Mouse (Mus musculus): ENCODE data around the gene Gkn3. TPM values are rescaled to one million over a fixed set of nuclear protein-coding genes. Genes with fewer than 3 reads are reported as not detected.

The Gkn3 gene
- polyA plus RNA-seq, 1 experiment from 2014 or later, result not detected

- ATAC-seq (replicated peaks; ENCODE audit: low FRiP score), result no peak
- DNase-seq (ENCODE audit: low spot score), result peak; percentile 79
- WGBS, result 16% methylated on average over 7 of the region's 7 CpGs
- H3K4me2 ChIP-seq (ENCODE audit: low read depth, low read length, severe bottlenecking), result no peak overlapping the region
- no peaks in the 10 kb centered on the region for H3K9me3 ChIP-seq (ENCODE audit: control insufficient read depth, low read length)
- H3K4me3 ChIP-seq (ENCODE audit: low read depth, low read length), result no peak overlapping the region
- no peak overlapping the region for H3K9ac ChIP-seq (ENCODE audit: low read length)
- no peak overlapping the region for H3K27ac ChIP-seq (ENCODE audit: low read depth, low read length)
- no peaks in the 10 kb centered on the region for H3K27me3 ChIP-seq (ENCODE audit: control insufficient read depth, insufficient read depth, low read length)
- peaks cover 3% of the 10 kb centered on the region; the same call in 1 of the 2 replicates for H3K4me1 ChIP-seq (replicated peaks; ENCODE audit: control insufficient read depth, insufficient read depth, low read length)
- H3K36me3 ChIP-seq (ENCODE audit: control insufficient read depth, insufficient read depth, low read length), result no peaks in the 10 kb centered on the region
These were observed 2.5 kb downstream of the Gkn3 start for GRCm38 (mm10) chr6:87386203-87386602.

GRCm38 (mm10) chr6:87384761-87385160 is 4.0 kb downstream of the Gkn3 start:
- H3K4me2 ChIP-seq (ENCODE audit: low read depth, low read length, severe bottlenecking), result no peak overlapping the region
- H3K4me3 ChIP-seq (ENCODE audit: low read depth, low read length), result no peak overlapping the region
- no peaks in the 10 kb centered on the region for H3K9me3 ChIP-seq (ENCODE audit: control insufficient read depth, low read length)
- ATAC-seq (replicated peaks; ENCODE audit: low FRiP score) (no peak), DNase-seq (ENCODE audit: low spot score) (no peak)
- 54% methylated on average over 5 of the region's 6 CpGs for WGBS
- H3K27me3 ChIP-seq (ENCODE audit: control insufficient read depth, insufficient read depth, low read length), result no peaks in the 10 kb centered on the region
- no peaks in the 10 kb centered on the region for H3K36me3 ChIP-seq (ENCODE audit: control insufficient read depth, insufficient read depth, low read length)
- no peak overlapping the region for H3K9ac ChIP-seq (ENCODE audit: low read length)
- no peak overlapping the region for H3K27ac ChIP-seq (ENCODE audit: low read depth, low read length)
- peaks cover 3% of the 10 kb centered on the region; the same call in 1 of the 2 replicates for H3K4me1 ChIP-seq (replicated peaks; ENCODE audit: control insufficient read depth, insufficient read depth, low read length)

GRCm38 (mm10) chr6:87383926-87384691 is 4.6 kb downstream of the Gkn3 start:
- no peak for DNase-seq (ENCODE audit: low spot score)
- no peak; the same call in 1 of the 2 replicates for ATAC-seq (replicated peaks; ENCODE audit: low FRiP score)
- peak overlapping the region; percentile 28 for H3K4me3 ChIP-seq (ENCODE audit: low read depth, low read length)
- H3K9ac ChIP-seq (ENCODE audit: low read length), result peak overlapping the region; percentile 14; the same call in 1 of the 2 replicates
- no peaks in the 10 kb centered on the region for H3K36me3 ChIP-seq (ENCODE audit: control insufficient read depth, insufficient read depth, low read length)
- no peaks in the 10 kb centered on the region for H3K27me3 ChIP-seq (ENCODE audit: control insufficient read depth, insufficient read depth, low read length)
- WGBS, result 7% methylated on average over 24 of the region's 24 CpGs
- H3K9me3 ChIP-seq (ENCODE audit: control insufficient read depth, low read length), result no peaks in the 10 kb centered on the region
- H3K27ac ChIP-seq (ENCODE audit: low read depth, low read length), result no peak overlapping the region
- H3K4me1 ChIP-seq (replicated peaks; ENCODE audit: control insufficient read depth, insufficient read depth, low read length), result peaks cover 3% of the 10 kb centered on the region; the same call in 1 of the 2 replicates
- peak overlapping the region; percentile 62 for H3K4me2 ChIP-seq (ENCODE audit: low read depth, low read length, severe bottlenecking)

DNA sequence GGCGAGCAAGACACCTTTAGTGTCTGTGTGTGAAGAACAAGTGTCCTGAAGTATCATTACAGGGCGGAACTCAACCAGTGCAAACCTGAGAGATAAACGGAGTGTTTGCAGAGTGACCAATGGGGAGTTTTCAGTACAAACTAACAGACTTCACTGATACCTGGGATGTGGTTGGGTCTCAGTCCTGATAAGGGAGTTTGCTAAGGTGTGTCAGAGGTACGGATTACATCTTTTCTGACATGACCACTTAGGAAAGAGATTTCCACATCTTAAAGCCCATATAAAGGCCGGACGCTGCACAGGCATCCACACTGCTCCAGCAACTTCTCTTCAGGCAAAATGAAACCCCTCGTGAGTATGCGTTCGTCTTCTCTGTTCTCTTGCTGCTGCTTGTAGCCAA is 15.7 kb downstream of the Gkn3 start, which contains the start of gene Gkn2:
Gkn2 (plus strand) TSS at position 301 of the 400 bp plus-strand sequence.
- Histone ChIP-seq H3K4me2 (ENCODE audit: low read depth, low read length, severe bottlenecking) (no peak within 1 kb of the TSS), H3K9me3 (ENCODE audit: control insufficient read depth, low read length) (no peaks in the 10 kb centered on the region), H3K36me3 (ENCODE audit: control insufficient read depth, insufficient read depth, low read length) (no peaks in the 10 kb centered on the region), H3K9ac (ENCODE audit: low read length) (no peak within 1 kb of the TSS), H3K4me1 (replicated peaks; ENCODE audit: control insufficient read depth, insufficient read depth, low read length) (no peaks in the 10 kb centered on the region), H3K27ac (ENCODE audit: low read depth, low read length) (no peak within 1 kb of the TSS), H3K4me3 (ENCODE audit: low read depth, low read length) (no peak within 1 kb of the TSS), H3K27me3 (ENCODE audit: control insufficient read depth, insufficient read depth, low read length) (no peaks in the 10 kb centered on the region)
- 91% methylated on average over 9 of the region's 9 CpGs for WGBS
- ATAC-seq (replicated peaks; ENCODE audit: low FRiP score) (no peak), DNase-seq (ENCODE audit: low spot score) (no peak)

- Histone ChIP-seq H3K4me1 (replicated peaks; ENCODE audit: control insufficient read depth, insufficient read depth, low read length) (no peaks in the 10 kb centered on the region), H3K27ac (ENCODE audit: low read depth, low read length) (no peak overlapping the region), H3K9ac (ENCODE audit: low read length) (no peak overlapping the region), H3K4me2 (ENCODE audit: low read depth, low read length, severe bottlenecking) (no peak overlapping the region), H3K27me3 (ENCODE audit: control insufficient read depth, insufficient read depth, low read length) (no peaks in the 10 kb centered on the region), H3K4me3 (ENCODE audit: low read depth, low read length) (no peak overlapping the region), H3K36me3 (ENCODE audit: control insufficient read depth, insufficient read depth, low read length) (no peaks in the 10 kb centered on the region), H3K9me3 (ENCODE audit: control insufficient read depth, low read length) (no peaks in the 10 kb centered on the region)
- WGBS, result 91% methylated on average over 5 of the region's 5 CpGs
- ATAC-seq (replicated peaks; ENCODE audit: low FRiP score) (no peak), DNase-seq (ENCODE audit: low spot score) (no peak)
These were observed 19.5 kb downstream of the Gkn3 start for GRCm38 (mm10) chr6:87369223-87369622.

GRCm38 (mm10) chr6:87354441-87354840 is 34.3 kb downstream of the Gkn3 start:
- H3K27me3 ChIP-seq (ENCODE audit: control insufficient read depth, insufficient read depth, low read length), result no peaks in the 10 kb centered on the region
- H3K36me3 ChIP-seq (ENCODE audit: control insufficient read depth, insufficient read depth, low read length), result no peaks in the 10 kb centered on the region
- no peak overlapping the region for H3K4me2 ChIP-seq (ENCODE audit: low read depth, low read length, severe bottlenecking)
- no peak overlapping the region for H3K27ac ChIP-seq (ENCODE audit: low read depth, low read length)
- no peak overlapping the region for H3K4me3 ChIP-seq (ENCODE audit: low read depth, low read length)
- ATAC-seq (replicated peaks; ENCODE audit: low FRiP score) (no peak), DNase-seq (ENCODE audit: low spot score) (no peak)
- no peaks in the 10 kb centered on the region for H3K9me3 ChIP-seq (ENCODE audit: control insufficient read depth, low read length)
- H3K4me1 ChIP-seq (replicated peaks; ENCODE audit: control insufficient read depth, insufficient read depth, low read length), result no peaks in the 10 kb centered on the region
- no peak overlapping the region for H3K9ac ChIP-seq (ENCODE audit: low read length)
- 70% methylated on average over 5 of the region's 5 CpGs for WGBS

DNA sequence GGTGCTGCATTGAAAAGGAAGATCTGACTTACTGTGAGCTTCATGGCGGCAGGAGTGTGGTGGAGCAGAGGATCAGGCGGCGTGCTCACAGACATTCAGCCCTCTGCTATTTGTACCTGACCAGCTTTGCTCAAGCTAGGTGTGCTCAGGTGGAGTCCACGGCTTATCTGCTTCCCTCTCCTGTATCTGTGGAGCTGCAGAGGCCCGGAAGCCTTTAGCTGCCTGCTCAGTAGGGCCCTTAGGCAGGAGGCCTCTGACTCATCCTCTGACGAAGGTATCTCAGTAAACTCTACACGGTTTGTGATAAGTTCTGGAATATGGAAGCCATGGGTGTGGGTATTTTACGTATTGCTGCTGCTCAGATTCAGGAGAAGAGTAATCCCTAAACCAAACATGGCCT is 37.9 kb downstream of the Gkn3 start, which contains the start of gene Gkn1:
Gkn1 (minus strand) TSS at position 114 of the 400 bp plus-strand sequence.
- H3K4me3 ChIP-seq (ENCODE audit: low read depth, low read length), result no peak within 1 kb of the TSS
- no peaks in the 10 kb centered on the region for H3K36me3 ChIP-seq (ENCODE audit: control insufficient read depth, insufficient read depth, low read length)
- H3K4me1 ChIP-seq (replicated peaks; ENCODE audit: control insufficient read depth, insufficient read depth, low read length), result no peaks in the 10 kb centered on the region
- H3K27me3 ChIP-seq (ENCODE audit: control insufficient read depth, insufficient read depth, low read length), result no peaks in the 10 kb centered on the region
- H3K27ac ChIP-seq (ENCODE audit: low read depth, low read length), result no peak within 1 kb of the TSS
- H3K9me3 ChIP-seq (ENCODE audit: control insufficient read depth, low read length), result no peaks in the 10 kb centered on the region
- H3K4me2 ChIP-seq (ENCODE audit: low read depth, low read length, severe bottlenecking), result no peak within 1 kb of the TSS
- ATAC-seq (replicated peaks; ENCODE audit: low FRiP score) (no peak), DNase-seq (ENCODE audit: low spot score) (no peak)
- no peak within 1 kb of the TSS for H3K9ac ChIP-seq (ENCODE audit: low read length)
- 91% methylated on average over 8 of the region's 8 CpGs for WGBS

GRCm38 (mm10) chr6:87335935-87336295 is 52.8 kb downstream of the Gkn3 start:
- no peak for ATAC-seq (replicated peaks; ENCODE audit: low FRiP score)
- Histone ChIP-seq H3K9me3 (ENCODE audit: control insufficient read depth, low read length) (no peaks in the 10 kb centered on the region), H3K27me3 (ENCODE audit: control insufficient read depth, insufficient read depth, low read length) (no peaks in the 10 kb centered on the region), H3K4me3 (ENCODE audit: low read depth, low read length) (peak overlapping the region; percentile 59; the same call in 1 of the 2 replicates), H3K4me1 (replicated peaks; ENCODE audit: control insufficient read depth, insufficient read depth, low read length) (peaks cover 6% of the 10 kb centered on the region; the same call in 1 of the 2 replicates), H3K27ac (ENCODE audit: low read depth, low read length) (no peak overlapping the region), H3K36me3 (ENCODE audit: control insufficient read depth, insufficient read depth, low read length) (no peaks in the 10 kb centered on the region), H3K4me2 (ENCODE audit: low read depth, low read length, severe bottlenecking) (no peak overlapping the region), H3K9ac (ENCODE audit: low read length) (no peak overlapping the region)
- no peak for DNase-seq (ENCODE audit: low spot score)
- 34% methylated on average over 6 of the region's 6 CpGs for WGBS
